8 mouse cellular contexts compared by ENCODE assay signal in the genomic region with DNA sequence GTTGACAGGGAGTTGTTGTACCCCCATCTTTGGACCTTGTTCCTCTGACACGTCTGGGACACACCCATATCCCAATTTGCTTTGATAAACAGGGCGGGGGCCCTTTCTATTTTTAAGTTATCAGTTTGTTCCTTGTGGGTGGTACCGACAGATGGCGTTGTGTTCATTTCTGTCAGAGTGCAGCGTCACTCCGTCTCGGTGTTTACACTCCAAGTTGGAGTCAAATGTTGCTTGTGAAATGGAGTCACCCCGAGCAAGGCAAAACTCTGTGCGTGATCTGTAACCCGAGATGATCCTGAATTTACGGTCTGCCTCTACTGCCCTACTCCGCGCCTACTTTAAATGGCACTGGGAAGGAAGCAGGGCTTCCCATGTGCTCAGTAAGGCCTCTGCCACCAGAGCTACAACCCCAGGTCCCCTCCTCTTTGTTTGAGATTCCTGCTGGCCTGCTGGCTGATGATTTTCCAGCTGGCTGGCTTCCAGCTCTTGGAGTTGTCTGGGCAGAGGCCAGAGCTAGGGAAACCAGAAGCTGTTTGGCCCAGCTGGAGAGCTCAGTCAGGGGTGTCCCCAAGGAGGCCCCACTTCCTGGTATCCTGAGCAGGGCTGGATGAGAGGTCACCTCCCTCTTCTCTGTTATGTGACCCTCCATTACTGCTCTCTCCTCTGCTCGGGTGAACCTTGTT. TPM values are rescaled to one million over a fixed set of nuclear protein-coding genes. Genes with fewer than 3 reads are reported as not detected.
A peak's percentile ranks its signal among the peaks of the same experiment; 100 is the strongest.
DNase-seq lines count a peak whose midpoint lies in the region; ATAC-seq lines count a peak whose summit lies in the region.

No protein-coding gene starts in this region.

- ATAC-seq in hindbrain, embryonic 15.5 days (ENCODE audit: low FRiP score, low read depth), result peak; percentile 54
- peak; percentile 56; the same call in 1 of the 2 replicates for ATAC-seq in limb, embryonic 11.5 days (ENCODE audit: insufficient number of reproducible peaks, low FRiP score, low TSS enrichment, low read depth)
- peak; percentile 68; the same call in 1 of the 2 replicates for ATAC-seq in midbrain, embryonic 11.5 days (ENCODE audit: low FRiP score)

- H3K9ac ChIP-seq in hindbrain, embryonic 15.5 days, result no peak overlapping the region
- peak overlapping the region; percentile 32; the same call in 1 of the 2 replicates for H3K9ac ChIP-seq in limb, embryonic 11.5 days (ENCODE audit: low read length)
- no peak overlapping the region; the same call in 1 of the 2 replicates for H3K9ac ChIP-seq in midbrain, embryonic 11.5 days (ENCODE audit: low read length)

- WGBS in hindbrain, embryonic 15.5 days, result 14% methylated on average over 14 of the region's 14 CpGs
- WGBS in limb, embryonic 11.5 days, result 24% methylated on average over 14 of the region's 14 CpGs
- WGBS in midbrain, embryonic 11.5 days, result 33% methylated on average over 14 of the region's 14 CpGs

- H3K27me3 ChIP-seq in hindbrain, embryonic 15.5 days, result no peaks in the 10 kb centered on the region
- H3K27me3 ChIP-seq in limb, embryonic 11.5 days (ENCODE audit: control insufficient read depth, insufficient read depth, low read length), result no peaks in the 10 kb centered on the region
- no peaks in the 10 kb centered on the region for H3K27me3 ChIP-seq in midbrain, embryonic 11.5 days (ENCODE audit: control insufficient read depth, insufficient read depth, low read length)

- peak; percentile 56 for DNase-seq in layer of hippocampus, adult 11-12 months (ENCODE audit: low spot score)
- DNase-seq in layer of hippocampus, adult 9-10 months (ENCODE audit: low spot score), result no peak
- peak; percentile 40 to 55 for DNase-seq in cerebellum, postnatal 36 days
- peak; percentile 80 to 90 for DNase-seq in gastrocnemius, adult 8-10 months (ENCODE audit: low spot score in 2 of 2)
- DNase-seq in limb, embryonic 11.5 days (ENCODE audit: low spot score), result peak; percentile 68
- peak; percentile 84 for DNase-seq in midbrain, embryonic 11.5 days (ENCODE audit: low spot score, missing footprints)
- DNase-seq in spleen, postnatal 4 days (ENCODE audit: low spot score in 2 of 2), result peak; percentile 83 to 88

- no peak overlapping the region for H3K4me3 ChIP-seq in hindbrain, embryonic 15.5 days
- H3K4me3 ChIP-seq in limb, embryonic 11.5 days (ENCODE audit: low read depth, low read length), result no peak overlapping the region
- no peak overlapping the region for H3K4me3 ChIP-seq in midbrain, embryonic 11.5 days (ENCODE audit: low read depth, low read length)

- H3K36me3 ChIP-seq in hindbrain, embryonic 15.5 days, result no peaks in the 10 kb centered on the region
- no peaks in the 10 kb centered on the region for H3K36me3 ChIP-seq in limb, embryonic 11.5 days (ENCODE audit: control insufficient read depth, insufficient read depth, low read length)
- H3K36me3 ChIP-seq in midbrain, embryonic 11.5 days (ENCODE audit: control insufficient read depth, insufficient read depth, low read length), result no peaks in the 10 kb centered on the region

- peak overlapping the region; percentile 21 for H3K27ac ChIP-seq in hindbrain, embryonic 15.5 days (replicated peaks)
- peak overlapping the region; percentile 82 for H3K27ac ChIP-seq in limb, embryonic 11.5 days (replicated peaks; ENCODE audit: low read depth, low read length)
- peak overlapping the region; percentile 10 for H3K27ac ChIP-seq in midbrain, embryonic 11.5 days (ENCODE audit: low read depth, low read length)

- H3K4me2 ChIP-seq in hindbrain, embryonic 15.5 days, result peak overlapping the region; percentile 35
- peak overlapping the region; percentile 27 for H3K4me2 ChIP-seq in limb, embryonic 11.5 days (ENCODE audit: low read depth, severe bottlenecking)
- H3K4me2 ChIP-seq in midbrain, embryonic 11.5 days, result no peak overlapping the region

- H3K4me1 ChIP-seq in hindbrain, embryonic 15.5 days (replicated peaks), result peaks cover 9% of the 10 kb centered on the region
- H3K4me1 ChIP-seq in limb, embryonic 11.5 days (ENCODE audit: control insufficient read depth, insufficient read depth, low read length), result peaks cover 6% of the 10 kb centered on the region
- H3K4me1 ChIP-seq in midbrain, embryonic 11.5 days (ENCODE audit: control insufficient read depth, insufficient read depth, low read length), result 0 out of 2 replicates have a peak, but pooled peaks cover 3% of the 10 kb centered on the region

- no peaks in the 10 kb centered on the region for H3K9me3 ChIP-seq in hindbrain, embryonic 15.5 days
- H3K9me3 ChIP-seq in limb, embryonic 11.5 days (ENCODE audit: control insufficient read depth, low read length), result no peaks in the 10 kb centered on the region
- H3K9me3 ChIP-seq in midbrain, embryonic 11.5 days (ENCODE audit: control insufficient read depth, low read length), result no peaks in the 10 kb centered on the region

RNA-seq across cellular contexts. Expression of a gene that starts 13.1 kb away (rescaled TPM):
- total RNA-seq in gastrocnemius, adult 8-10 months (2022), result not detected
- not detected in 2 replicates for polyA plus RNA-seq in hindbrain, embryonic 15.5 days (2015; fragmentation: Nextera tagmentation; extraction: Ambion mirVana)
- not detected in 2 replicates for polyA plus RNA-seq in limb, embryonic 11.5 days (2014; fragmentation: Nextera tagmentation; extraction: Ambion mirVana)
- not detected in 2 replicates for polyA plus RNA-seq in midbrain, embryonic 11.5 days (2014; fragmentation: Nextera tagmentation; extraction: Ambion mirVana)

RNA-seq across cellular contexts. Expression of a gene that starts 15.4 kb away (rescaled TPM):
- not detected for total RNA-seq in gastrocnemius, adult 8-10 months (2022)
- 1.3 and 1.9 TPM in 2 replicates for polyA plus RNA-seq in hindbrain, embryonic 15.5 days (2015; fragmentation: Nextera tagmentation; extraction: Ambion mirVana)
- polyA plus RNA-seq in limb, embryonic 11.5 days (2014; fragmentation: Nextera tagmentation; extraction: Ambion mirVana), result 0.07 and 0.29 TPM in 2 replicates
- 0.10 TPM in 1 of 2 replicates, not detected in the other for polyA plus RNA-seq in midbrain, embryonic 11.5 days (2014; fragmentation: Nextera tagmentation; extraction: Ambion mirVana)

RNA-seq across cellular contexts. Expression of a gene that starts 21.2 kb away (rescaled TPM):
- total RNA-seq in gastrocnemius, adult 8-10 months (2022), result 10 to 100 TPM; 27.0 to 38.6 (median 28.7) TPM
- polyA plus RNA-seq in hindbrain, embryonic 15.5 days (2015; fragmentation: Nextera tagmentation; extraction: Ambion mirVana), result 84.7 and 85.0 TPM in 2 replicates
- 106 and 114 TPM in 2 replicates for polyA plus RNA-seq in limb, embryonic 11.5 days (2014; fragmentation: Nextera tagmentation; extraction: Ambion mirVana)
- polyA plus RNA-seq in midbrain, embryonic 11.5 days (2014; fragmentation: Nextera tagmentation; extraction: Ambion mirVana), result 92.4 and 97.4 TPM in 2 replicates

Comparison
In these comparisons a context has a peak if more than half of its experiments do, and no peak if none do; other contexts are left out.
1. H3K27ac ChIP-seq: peak in every context shown above with its lines; median percentile 82 in limb, embryonic 11.5 days; 21 in hindbrain, embryonic 15.5 days; 10 in midbrain, embryonic 11.5 days.